Mouse (Mus musculus): ENCODE data around the gene Sec24a. TPM values are rescaled to one million over a fixed set of nuclear protein-coding genes. Genes with fewer than 3 reads are reported as not detected.
"Not testable (repeated sequence)": the region's sequence is repeated elsewhere in the genome, so short reads cannot be mapped to it uniquely, and the experiment has no call there.

Sec24a gene
- 17.0 and 17.4 TPM in 2 replicates for polyA plus RNA-seq (2015; fragmentation: Nextera tagmentation; extraction: Ambion mirVana)

GRCm38 (mm10) chr11:51763213-51763907 lies at the start of gene Sec24a, which contains the start of gene Sar1b:
TSS of gene Sec24a (minus strand) at chr11:51763634.
TSS of gene Sar1b (plus strand) at chr11:51763687.
- Histone ChIP-seq H3K4me1 (peaks cover 10% of the 10 kb centered on the region; the same call in 1 of the 2 replicates), H3K27me3 (peaks cover 4% of the 10 kb centered on the region; the same call in 1 of the 2 replicates), H3K4me2 (peak within 1 kb of the TSS; percentile 75), H3K9ac (peak within 1 kb of the TSS; percentile 80), H3K4me3 (peak within 1 kb of the TSS; percentile 74), H3K9me3 (no peaks in the 10 kb centered on the region), H3K36me3 (no peaks in the 10 kb centered on the region), H3K27ac (no peak within 1 kb of the TSS)
- ATAC-seq (ENCODE audit: insufficient number of reproducible peaks, low FRiP score, low TSS enrichment, low read depth), result peak; percentile 76; the same call in 1 of the 2 replicates
- under 1% methylated on average over 30 of the region's 30 CpGs for WGBS

GRCm38 (mm10) chr11:51812022-51812546 lies 48.6 kb upstream of the Sec24a start:
- Histone ChIP-seq H3K4me1 (0 out of 2 replicates have a peak, but pooled peaks cover 9% of the 10 kb centered on the region), H3K4me3 (no peak overlapping the region), H3K27me3 (no peaks in the 10 kb centered on the region), H3K9me3 (no peaks in the 10 kb centered on the region), H3K4me2 (no peak overlapping the region), H3K36me3 (peaks cover 38% of the 10 kb centered on the region), H3K9ac (no peak overlapping the region), H3K27ac (no peak overlapping the region)
- ATAC-seq (ENCODE audit: insufficient number of reproducible peaks, low FRiP score, low TSS enrichment, low read depth), result no peak
- 89% methylated on average over 8 of the region's 8 CpGs for WGBS

- ATAC-seq (ENCODE audit: insufficient number of reproducible peaks, low FRiP score, low TSS enrichment, low read depth), result no peak
- H3K9ac ChIP-seq, result no peak overlapping the region
- no peaks in the 10 kb centered on the region for H3K27me3 ChIP-seq
- peaks cover 30% of the 10 kb centered on the region for H3K36me3 ChIP-seq
- no peak overlapping the region for H3K4me3 ChIP-seq
- H3K9me3 ChIP-seq, result no peaks in the 10 kb centered on the region
- WGBS, result 85% methylated on average over 4 of the region's 4 CpGs
- H3K4me2 ChIP-seq, result no peak overlapping the region
- H3K4me1 ChIP-seq, result 0 out of 2 replicates have a peak, but pooled peaks cover 9% of the 10 kb centered on the region
- H3K27ac ChIP-seq, result no peak overlapping the region
These were observed 47.8 kb upstream of the Sec24a start for GRCm38 (mm10) chr11:51811230-51811629.

- Histone ChIP-seq H3K4me1 (peaks cover 13% of the 10 kb centered on the region; the same call in 1 of the 2 replicates), H3K9ac (no peak overlapping the region), H3K36me3 (peaks cover 16% of the 10 kb centered on the region), H3K4me2 (no peak overlapping the region), H3K27ac (no peak overlapping the region), H3K9me3 (no peaks in the 10 kb centered on the region), H3K27me3 (no peaks in the 10 kb centered on the region), H3K4me3 (no peak overlapping the region)
- 65% methylated on average over 6 of the region's 6 CpGs for WGBS
- ATAC-seq (ENCODE audit: insufficient number of reproducible peaks, low FRiP score, low TSS enrichment, low read depth), result no peak
These were observed 46.3 kb upstream of the Sec24a start for GRCm38 (mm10) chr11:51809632-51810224.

DNA sequence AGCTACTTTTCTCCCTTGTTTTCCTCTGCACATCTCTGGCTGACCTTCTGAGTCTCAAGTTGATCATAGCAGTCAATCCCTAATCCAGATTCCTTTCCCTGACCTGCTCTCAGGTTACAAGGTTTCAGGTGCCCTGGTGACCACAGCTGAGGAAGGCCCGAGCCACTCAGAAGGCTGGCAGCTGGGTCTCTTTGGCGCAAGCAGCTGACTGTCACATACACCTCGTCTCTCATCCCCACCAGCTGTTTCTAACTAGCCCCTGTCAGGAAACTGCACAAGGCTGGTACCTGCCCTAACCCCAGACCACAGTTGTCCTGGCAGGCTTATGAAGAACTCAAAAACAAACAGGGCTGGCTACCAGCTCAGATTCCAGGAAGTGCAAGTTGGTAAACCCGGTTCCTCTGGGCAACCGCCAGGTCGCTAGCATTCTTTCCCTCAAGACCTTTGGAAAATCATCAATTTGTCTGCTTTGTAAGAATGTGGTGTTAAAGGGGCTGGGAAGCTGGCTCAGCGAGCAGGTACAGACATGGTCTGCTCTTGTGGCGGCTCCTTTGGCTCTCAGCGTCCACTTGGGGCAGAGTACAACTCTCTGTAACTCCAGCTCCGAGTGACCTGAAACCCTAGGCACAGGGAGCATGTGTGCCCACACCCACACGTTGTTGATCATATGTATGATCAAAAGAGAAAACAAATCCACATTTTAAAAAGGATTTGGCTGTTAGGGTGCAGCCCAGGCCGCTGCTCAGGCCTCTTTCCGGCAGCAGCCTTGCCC lies 43.9 kb upstream of the Sec24a start:
- Histone ChIP-seq H3K4me2 (no peak overlapping the region), H3K27me3 (no peaks in the 10 kb centered on the region), H3K9me3 (no peaks in the 10 kb centered on the region), H3K36me3 (no peaks in the 10 kb centered on the region), H3K4me3 (no peak overlapping the region), H3K27ac (no peak overlapping the region), H3K9ac (no peak overlapping the region), H3K4me1 (peaks cover 13% of the 10 kb centered on the region; the same call in 1 of the 2 replicates)
- ATAC-seq (ENCODE audit: insufficient number of reproducible peaks, low FRiP score, low TSS enrichment, low read depth), result no peak
- 36% methylated on average over 13 of the region's 13 CpGs for WGBS

- Histone ChIP-seq H3K27me3 (no peaks in the 10 kb centered on the region), H3K9ac (0 out of 2 replicates have a peak overlapping the region, but pooled peaks have one; percentile 17), H3K9me3 (no peaks in the 10 kb centered on the region), H3K4me1 (peaks cover 13% of the 10 kb centered on the region; the same call in 1 of the 2 replicates), H3K4me2 (peak overlapping the region; percentile 79), H3K36me3 (no peaks in the 10 kb centered on the region), H3K27ac (peak overlapping the region; percentile 69), H3K4me3 (peak overlapping the region; percentile 51)
- peak; percentile 65 for ATAC-seq (ENCODE audit: insufficient number of reproducible peaks, low FRiP score, low TSS enrichment, low read depth)
- 19% methylated on average over 17 of the region's 17 CpGs for WGBS
These were observed 42.0 kb upstream of the Sec24a start for GRCm38 (mm10) chr11:51805221-51805981.

- no peak for ATAC-seq (ENCODE audit: insufficient number of reproducible peaks, low FRiP score, low TSS enrichment, low read depth)
- WGBS, result 38% methylated on average over 8 of the region's 8 CpGs
- no peaks in the 10 kb centered on the region for H3K9me3 ChIP-seq
- H3K27me3 ChIP-seq, result no peaks in the 10 kb centered on the region
- H3K36me3 ChIP-seq, result no peaks in the 10 kb centered on the region
- no peak overlapping the region for H3K9ac ChIP-seq
- no peak overlapping the region for H3K4me3 ChIP-seq
- no peak overlapping the region for H3K27ac ChIP-seq
- no peak overlapping the region for H3K4me2 ChIP-seq
- peaks cover 4% of the 10 kb centered on the region; the same call in 1 of the 2 replicates for H3K4me1 ChIP-seq
These were observed 37.3 kb upstream of the Sec24a start for GRCm38 (mm10) chr11:51800634-51801325.

DNA sequence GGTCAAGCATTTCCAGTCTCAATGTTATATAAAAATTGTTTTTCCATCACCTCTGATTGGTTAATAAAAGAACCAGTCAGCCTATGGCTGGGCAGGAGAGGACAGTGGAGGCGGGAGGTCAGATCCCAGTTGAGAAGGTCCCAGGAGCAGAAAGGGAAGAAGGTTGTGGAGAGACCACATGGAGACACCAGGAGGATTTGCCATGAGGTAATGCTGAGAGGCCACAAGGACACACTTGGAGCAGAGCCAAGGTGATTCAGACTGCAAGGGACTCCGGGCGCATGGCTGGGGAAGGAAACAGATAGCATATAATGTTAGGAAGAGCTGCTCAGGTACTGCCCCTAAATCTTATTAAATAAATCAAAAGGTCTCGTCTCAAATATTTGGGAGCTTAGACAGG lies 32.8 kb upstream of the Sec24a start:
- WGBS, result 72% methylated on average over 4 of the region's 4 CpGs

GRCm38 (mm10) chr11:51790662-51791061 lies 27.2 kb upstream of the Sec24a start:
- Histone ChIP-seq H3K4me1 (no peaks in the 10 kb centered on the region), H3K9ac (no peak overlapping the region), H3K4me2 (no peak overlapping the region), H3K27me3 (no peaks in the 10 kb centered on the region), H3K27ac (no peak overlapping the region), H3K36me3 (peaks cover 67% of the 10 kb centered on the region), H3K9me3 (no peaks in the 10 kb centered on the region), H3K4me3 (no peak overlapping the region)
- no peak for ATAC-seq (ENCODE audit: insufficient number of reproducible peaks, low FRiP score, low TSS enrichment, low read depth)
- WGBS, result 93% methylated on average over 7 of the region's 7 CpGs

More for the DNA sequence above, 32.8 kb upstream of the Sec24a start:
- Histone ChIP-seq H3K4me1 (no peaks in the 10 kb centered on the region), H3K9me3 (no peaks in the 10 kb centered on the region), H3K36me3 (peaks cover 17% of the 10 kb centered on the region), H3K9ac (no peak overlapping the region), H3K4me2 (no peak overlapping the region), H3K27me3 (no peaks in the 10 kb centered on the region), H3K4me3 (no peak overlapping the region), H3K27ac (no peak overlapping the region)
- no peak for ATAC-seq (ENCODE audit: insufficient number of reproducible peaks, low FRiP score, low TSS enrichment, low read depth)

DNA sequence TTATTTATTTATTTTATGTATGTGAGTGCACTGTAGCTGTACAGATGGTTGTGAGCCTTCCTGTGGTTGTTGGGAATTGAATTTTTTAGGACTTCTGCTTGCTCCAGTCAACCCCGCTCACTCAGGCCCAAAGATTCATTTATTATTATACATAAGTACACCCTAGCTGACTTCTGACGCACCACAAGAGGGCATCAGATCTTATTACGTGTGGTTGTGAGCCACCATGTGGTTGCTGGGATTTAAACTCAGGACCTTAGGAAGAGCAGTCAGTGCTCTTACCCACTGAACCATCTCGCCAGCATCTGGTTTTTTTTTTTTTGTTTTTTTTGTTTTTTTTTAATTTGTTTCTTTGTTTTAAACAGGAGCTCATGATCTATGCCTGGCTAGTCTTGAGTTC lies 26.3 kb upstream of the Sec24a start:
- ATAC-seq (ENCODE audit: insufficient number of reproducible peaks, low FRiP score, low TSS enrichment, low read depth); H3K4me2 ChIP-seq: not testable (repeated sequence)
- 87% methylated on average over 4 of the region's 4 CpGs for WGBS

More for the DNA sequence above, 26.3 kb upstream of the Sec24a start:
- not testable (repeated sequence) for H3K9me3 ChIP-seq, H3K27ac ChIP-seq, H3K9ac ChIP-seq, H3K4me1 ChIP-seq, H3K4me3 ChIP-seq, H3K27me3 ChIP-seq
- H3K36me3 ChIP-seq, result peaks cover 69% of the 10 kb centered on the region

Data from limb, embryonic 15.5 days (tissue).